Mouse (Mus musculus) heart, embryonic 15.5 days (tissue): Measurements from ENCODE around the gene Pkd1l2. TPM values are rescaled to one million over a fixed set of nuclear protein-coding genes. Genes with fewer than 3 reads are reported as not detected.

ENCODE experiments used
- ATAC-seq: fragments of 200-750 bp; cut with Nextera tagmentation; replicated peaks from 2 replicates; pipeline ENCODE4 v1.8.0; 2017; ENCODE audit warnings: low read depth, moderate TSS enrichment; ENCODE audit not compliant: insufficient number of reproducible peaks, insufficient read depth, low FRiP score
- H3K27ac ChIP-seq: fragments of 300-500 bp; sonication (generic); 2 replicates; pipeline ENCODE4 v1.5.1; 2015; ENCODE audit warnings: mild to moderate bottlenecking, inconsistent platforms
- H3K27me3 ChIP-seq: fragments of 300-500 bp; sonication (generic); 2 replicates; pipeline ENCODE4 v1.6.1; 2015; ENCODE audit warnings: inconsistent platforms
- H3K36me3 ChIP-seq: fragments of 300-500 bp; sonication (generic); 2 replicates; pipeline ENCODE4 v1.6.1; 2015; ENCODE audit warnings: mild to moderate bottlenecking, inconsistent platforms
- H3K4me1 ChIP-seq: fragments of 300-500 bp; sonication (generic); replicated peaks from 2 replicates; pipeline ENCODE4 v1.6.1; 2015; ENCODE audit warnings: inconsistent platforms
- H3K4me2 ChIP-seq: fragments of 300-500 bp; sonication (generic); 2 replicates; pipeline ENCODE4 v1.6.1; 2015; ENCODE audit warnings: inconsistent platforms, mild to moderate bottlenecking, moderate library complexity
- H3K4me3 ChIP-seq: fragments of 300-500 bp; sonication (generic); 2 replicates; pipeline ENCODE4 v1.5.1; 2015; ENCODE audit warnings: mild to moderate bottlenecking, inconsistent platforms
- H3K9ac ChIP-seq: fragments of 300-500 bp; sonication (generic); 2 replicates; pipeline ENCODE4 v1.6.1; 2015; ENCODE audit warnings: mild to moderate bottlenecking, inconsistent platforms
- H3K9me3 ChIP-seq: fragments of 300-500 bp; sonication (generic); replicated peaks from 2 replicates; pipeline ENCODE4 v1.6.1; 2016; ENCODE audit warnings: inconsistent platforms
- WGBS: fragments of 180-500 bp; shearing (Covaris S2); methylation state at CpG from one replicate; pipeline ENCODE4 v1.1.7; 2015; ENCODE audit warnings: mixed read lengths; 5-methylcytosine and 5-hydroxymethylcytosine counted together
- polyA plus RNA-seq: library from polyadenylated mRNA; unstranded; fragments of >200 nt; fragmentation: Nextera tagmentation; extraction: Ambion mirVana; gene quantifications from 2 replicates; pipeline ENCODE4 v1.2.1, GENCODE M21; 2015

Pkd1l2 gene
- polyA plus RNA-seq, 1 experiment from 2014 or later = 0.05 TPM

GRCm38 (mm10) chr8:116993095-116993867 is 89.0 kb downstream of the Pkd1l2 start, which contains the start of gene Gcsh:
Gene Gcsh, minus strand, starts transcription at chr8:116993537.
- under 1% methylated on average over 56 of the region's 56 CpGs for WGBS
- Histone ChIP-seq H3K4me2 (peak within 1 kb of the TSS; percentile 96), H3K36me3 (no peaks in the 10 kb centered on the region), H3K9ac (peak within 1 kb of the TSS; percentile 71), H3K4me1 (peaks cover 16% of the 10 kb centered on the region), H3K4me3 (peak within 1 kb of the TSS; percentile 64), H3K27me3 (no peaks in the 10 kb centered on the region), H3K9me3 (no peaks in the 10 kb centered on the region), H3K27ac (peak within 1 kb of the TSS; percentile 79)
- ATAC-seq = peak; percentile 100

GRCm38 (mm10) chr8:116992176-116992971 is 89.9 kb downstream of the Pkd1l2 start:
- H3K4me2 ChIP-seq = peak overlapping the region; percentile 96

DNA sequence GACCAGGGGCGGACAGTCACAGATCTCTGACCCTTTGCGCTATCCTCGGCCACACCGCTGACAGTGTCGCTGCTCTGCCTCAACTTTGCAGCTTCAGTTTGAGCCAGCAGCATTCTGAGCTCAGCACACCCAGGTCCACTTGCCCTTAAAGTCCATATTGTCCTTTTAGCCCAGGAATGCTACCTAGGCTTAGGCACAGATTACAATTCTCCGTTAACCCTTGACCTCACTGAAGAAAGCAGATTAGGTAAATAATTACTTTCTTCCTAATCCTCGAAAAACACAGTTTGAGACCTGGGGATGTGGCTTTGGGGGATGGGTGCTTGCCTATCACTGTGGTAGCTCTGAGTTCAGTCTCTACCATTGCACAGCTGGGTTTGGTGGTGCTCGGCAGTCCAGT is 91.0 kb downstream of the Pkd1l2 start:
- Histone ChIP-seq H3K4me2 (no peak overlapping the region), H3K9ac (no peak overlapping the region), H3K27me3 (no peaks in the 10 kb centered on the region), H3K4me3 (no peak overlapping the region), H3K4me1 (peaks cover 16% of the 10 kb centered on the region), H3K36me3 (peaks cover 8% of the 10 kb centered on the region; the same call in 1 of the 2 replicates), H3K9me3 (no peaks in the 10 kb centered on the region), H3K27ac (no peak overlapping the region)
- WGBS = 87% methylated on average over 8 of the region's 8 CpGs
- no peak for ATAC-seq

More at GRCm38 (mm10) chr8:116992176-116992971, 89.9 kb downstream of the Pkd1l2 start:
- Histone ChIP-seq H3K9ac (peak overlapping the region; percentile 71), H3K4me3 (peak overlapping the region; percentile 64), H3K36me3 (no peaks in the 10 kb centered on the region), H3K27ac (peak overlapping the region; percentile 79), H3K9me3 (no peaks in the 10 kb centered on the region), H3K27me3 (no peaks in the 10 kb centered on the region), H3K4me1 (peaks cover 16% of the 10 kb centered on the region)
- ATAC-seq = no peak
- 9% methylated on average over 23 of the region's 23 CpGs for WGBS

DNA sequence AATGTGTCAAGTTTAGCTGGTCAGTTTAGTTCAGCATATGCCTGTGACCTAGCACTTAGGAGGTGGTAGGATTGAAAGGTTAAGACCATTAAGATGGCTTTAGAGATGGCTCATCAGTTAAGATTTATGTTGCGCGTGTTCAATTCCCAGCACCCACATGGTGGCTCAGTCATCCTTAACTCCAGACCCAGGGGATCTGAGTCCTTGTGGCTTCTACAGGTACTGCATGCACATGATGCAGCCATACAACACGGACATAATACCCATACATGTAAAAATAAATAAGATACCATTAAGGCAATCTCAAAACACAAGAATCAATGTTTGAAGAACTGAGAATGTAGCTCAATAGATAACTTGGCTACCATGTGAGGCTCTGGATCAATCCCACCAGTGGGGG is 92.4 kb downstream of the Pkd1l2 start:
- Histone ChIP-seq H3K4me1 (peaks cover 16% of the 10 kb centered on the region), H3K27ac (no peak overlapping the region), H3K4me3 (no peak overlapping the region), H3K36me3 (peaks cover 14% of the 10 kb centered on the region; the same call in 1 of the 2 replicates), H3K9me3 (no peaks in the 10 kb centered on the region), H3K4me2 (no peak overlapping the region), H3K27me3 (no peaks in the 10 kb centered on the region), H3K9ac (no peak overlapping the region)
- 97% methylated on average over 3 of the region's 3 CpGs for WGBS
- ATAC-seq = no peak

DNA sequence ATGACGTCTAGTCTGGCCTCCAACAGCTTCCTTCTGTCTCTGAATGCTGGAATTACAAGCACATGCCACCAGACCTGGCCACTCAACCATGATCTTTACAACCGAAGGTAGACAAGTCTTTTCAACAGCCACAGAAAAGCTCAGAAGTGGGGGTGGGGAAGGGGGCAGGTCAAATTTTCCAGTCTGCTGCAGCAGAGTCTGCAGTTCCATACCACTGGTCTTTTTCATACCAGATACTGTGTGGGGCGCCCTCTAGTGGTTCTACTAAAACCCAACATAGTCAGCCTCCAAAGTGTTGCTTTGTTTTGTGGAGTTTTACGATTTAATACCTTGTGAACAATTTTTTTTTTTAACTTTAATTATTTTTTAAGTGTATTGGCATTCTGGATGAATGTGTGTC is 102.1 kb downstream of the Pkd1l2 start:
- Histone ChIP-seq H3K9ac (no peak overlapping the region), H3K4me2 (0 out of 2 replicates have a peak overlapping the region, but pooled peaks have one; percentile 5), H3K9me3 (no peaks in the 10 kb centered on the region), H3K4me3 (no peak overlapping the region), H3K4me1 (peaks cover 13% of the 10 kb centered on the region), H3K36me3 (peaks cover 21% of the 10 kb centered on the region), H3K27ac (no peak overlapping the region), H3K27me3 (no peaks in the 10 kb centered on the region)
- WGBS = 18% methylated on average over 4 of the region's 4 CpGs
- no peak for ATAC-seq

DNA sequence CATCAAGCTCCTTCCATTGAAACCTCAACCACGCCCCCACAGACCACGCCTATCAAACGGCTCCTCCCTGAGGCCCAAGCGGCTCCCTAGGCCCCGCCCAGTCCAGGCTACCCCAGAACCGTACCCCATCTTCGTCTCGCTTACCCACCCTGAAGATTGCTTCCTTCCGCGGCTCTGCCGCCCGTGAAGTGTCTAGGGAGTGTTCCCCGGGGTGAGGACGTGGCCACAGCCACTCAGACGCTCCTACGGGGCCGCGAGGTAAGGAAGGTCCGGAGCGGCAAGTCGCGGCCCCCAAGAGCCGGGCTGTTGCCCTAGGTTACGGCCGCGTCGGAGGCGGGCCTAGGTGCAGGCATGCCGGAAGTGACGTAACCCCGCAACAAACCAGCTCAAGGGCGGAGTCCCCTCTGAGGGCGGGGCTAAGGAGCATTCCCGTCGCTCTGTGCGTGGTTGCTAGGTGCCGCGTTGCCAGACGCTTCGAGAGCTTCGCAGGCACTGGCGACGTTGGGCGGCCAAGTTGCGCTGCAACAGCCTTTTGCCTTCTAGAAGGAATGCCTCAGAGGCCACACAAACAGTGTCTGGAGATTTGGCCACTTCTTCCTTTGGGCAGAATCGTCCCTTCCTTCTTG is 103.5 kb downstream of the Pkd1l2 start, which contains the start of gene 1700030J22Rik:
Gene 1700030J22Rik, minus strand, starts transcription at position 329 of the 626 bp plus-strand sequence.
- Histone ChIP-seq H3K9me3 (no peaks in the 10 kb centered on the region), H3K4me3 (peak within 1 kb of the TSS; percentile 82), H3K27me3 (no peaks in the 10 kb centered on the region), H3K9ac (peak within 1 kb of the TSS; percentile 53), H3K27ac (no peak within 1 kb of the TSS), H3K4me1 (peaks cover 13% of the 10 kb centered on the region), H3K36me3 (peaks cover 18% of the 10 kb centered on the region), H3K4me2 (peak within 1 kb of the TSS; percentile 94)
- under 1% methylated on average over 46 of the region's 46 CpGs for WGBS
- peak; percentile 99 for ATAC-seq

GRCm38 (mm10) chr8:116978052-116978451 is 104.2 kb downstream of the Pkd1l2 start:
- ATAC-seq = no peak
- Histone ChIP-seq H3K4me1 (peaks cover 13% of the 10 kb centered on the region), H3K4me2 (peak overlapping the region; percentile 94), H3K4me3 (peak overlapping the region; percentile 82), H3K36me3 (peaks cover 11% of the 10 kb centered on the region), H3K9ac (peak overlapping the region; percentile 53), H3K27me3 (no peaks in the 10 kb centered on the region), H3K9me3 (no peaks in the 10 kb centered on the region), H3K27ac (no peak overlapping the region)
- WGBS = 34% methylated on average over 8 of the region's 8 CpGs

DNA sequence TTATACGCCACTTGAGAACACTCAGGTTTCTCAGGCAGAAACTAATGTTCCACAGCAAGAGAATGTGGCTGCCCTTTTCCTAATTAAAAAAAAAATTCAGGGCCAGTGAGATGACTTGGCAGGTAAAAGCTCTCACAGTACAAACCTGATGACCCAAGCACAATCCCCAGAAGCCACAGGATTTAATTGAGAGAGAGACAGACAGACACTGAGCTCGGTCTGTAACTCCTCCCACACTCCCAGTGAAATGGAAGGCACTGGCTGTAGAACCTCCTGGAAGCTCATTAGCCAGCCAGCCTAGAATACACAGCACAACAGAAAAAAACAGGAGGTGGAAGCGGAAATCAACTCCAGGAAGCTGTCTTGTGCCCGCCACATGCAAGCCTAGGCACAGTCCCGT is 106.6 kb downstream of the Pkd1l2 start:
- 62% methylated on average over 5 of the region's 5 CpGs for WGBS
- H3K4me2 ChIP-seq = no peak overlapping the region

DNA sequence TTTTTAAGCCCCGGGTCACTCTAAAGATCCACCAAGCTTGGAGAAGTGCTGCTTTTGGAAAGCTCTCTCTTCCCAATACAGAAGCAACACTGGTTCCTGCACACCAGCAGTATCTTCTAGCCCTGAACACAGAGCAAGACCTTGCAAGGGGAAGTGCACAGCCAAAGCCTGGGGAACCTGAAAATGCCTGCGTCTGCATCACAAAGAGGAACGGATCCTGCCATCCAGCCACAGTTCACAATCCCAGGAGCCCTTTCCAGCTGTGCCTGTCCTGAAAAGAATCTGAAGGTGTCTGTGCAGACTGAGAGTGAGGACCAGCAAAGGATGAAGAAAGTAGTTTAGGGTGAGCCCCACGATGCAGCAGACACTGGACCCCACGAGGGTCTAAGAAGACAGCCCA is 107.2 kb downstream of the Pkd1l2 start:
- no peaks in the 10 kb centered on the region for H3K27me3 ChIP-seq
- H3K9ac ChIP-seq = no peak overlapping the region
- H3K27ac ChIP-seq = no peak overlapping the region
- H3K4me2 ChIP-seq = no peak overlapping the region
- ATAC-seq = no peak
- 39% methylated on average over 5 of the region's 5 CpGs for WGBS
- H3K4me1 ChIP-seq = peaks cover 12% of the 10 kb centered on the region
- H3K36me3 ChIP-seq = no peaks in the 10 kb centered on the region
- no peaks in the 10 kb centered on the region for H3K9me3 ChIP-seq
- no peak overlapping the region for H3K4me3 ChIP-seq

More for the DNA sequence above, 106.6 kb downstream of the Pkd1l2 start:
- peaks cover 13% of the 10 kb centered on the region for H3K4me1 ChIP-seq
- H3K36me3 ChIP-seq = no peaks in the 10 kb centered on the region
- no peak for ATAC-seq
- H3K9me3 ChIP-seq = no peaks in the 10 kb centered on the region
- H3K4me3 ChIP-seq = no peak overlapping the region
- no peak overlapping the region for H3K9ac ChIP-seq
- H3K27me3 ChIP-seq = no peaks in the 10 kb centered on the region
- H3K27ac ChIP-seq = no peak overlapping the region

DNA sequence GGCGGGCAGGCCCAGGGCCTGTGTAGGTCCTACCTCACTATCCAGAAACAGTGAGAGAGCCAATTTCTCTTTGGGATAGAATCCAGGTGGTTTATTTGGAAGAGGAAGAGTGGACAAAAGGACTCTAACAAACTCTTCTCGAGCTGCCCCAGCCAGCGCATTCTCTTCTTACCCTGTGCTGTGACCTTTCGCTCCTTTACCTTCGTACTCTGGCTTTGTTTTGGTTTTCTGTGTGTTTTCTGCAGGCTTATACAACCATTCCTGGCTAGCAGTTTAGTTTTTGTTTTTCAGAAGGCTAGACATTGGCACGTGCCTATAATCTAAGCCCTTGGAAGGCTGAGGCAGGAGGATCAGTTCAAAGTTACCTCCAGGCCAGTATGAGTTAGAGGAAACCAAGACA is 112.7 kb downstream of the Pkd1l2 start:
- no peaks in the 10 kb centered on the region for H3K36me3 ChIP-seq
- no peak overlapping the region for H3K4me2 ChIP-seq
- 82% methylated on average over 6 of the region's 6 CpGs for WGBS
- H3K4me1 ChIP-seq = no peaks in the 10 kb centered on the region
- no peaks in the 10 kb centered on the region for H3K9me3 ChIP-seq
- H3K4me3 ChIP-seq = no peak overlapping the region
- no peak for ATAC-seq
- no peaks in the 10 kb centered on the region for H3K27me3 ChIP-seq
- H3K9ac ChIP-seq = no peak overlapping the region
- no peak overlapping the region for H3K27ac ChIP-seq

DNA sequence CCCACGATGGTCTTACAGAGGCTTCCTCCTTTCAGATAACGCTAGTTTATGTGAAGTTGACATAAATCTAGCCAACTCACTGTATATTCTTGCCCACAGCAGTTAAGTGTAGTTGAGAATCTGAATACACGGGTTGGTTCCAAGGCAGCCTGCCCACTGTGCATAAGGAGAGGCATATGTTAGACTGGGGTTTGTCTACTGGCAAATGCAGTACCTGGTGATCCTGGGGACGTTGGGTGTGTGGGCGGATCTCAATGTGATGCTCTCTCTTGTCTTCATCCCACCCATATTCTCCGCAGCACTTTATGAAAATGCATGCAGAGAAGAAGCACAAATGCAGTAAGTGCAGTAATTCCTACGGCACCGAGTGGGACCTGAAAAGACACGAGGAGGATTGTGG is 127.8 kb downstream of the Pkd1l2 start:
- H3K36me3 ChIP-seq = peaks cover 39% of the 10 kb centered on the region
- no peak for ATAC-seq
- H3K4me1 ChIP-seq = peaks cover 12% of the 10 kb centered on the region
- WGBS = 89% methylated on average over 9 of the region's 9 CpGs
- no peak overlapping the region for H3K4me3 ChIP-seq
- H3K27ac ChIP-seq = no peak overlapping the region
- H3K27me3 ChIP-seq = no peaks in the 10 kb centered on the region
- H3K9ac ChIP-seq = no peak overlapping the region
- no peaks in the 10 kb centered on the region for H3K9me3 ChIP-seq
- no peak overlapping the region for H3K4me2 ChIP-seq
